Mouse (Mus musculus) brain, embryonic 14.5 days (tissue): ENCODE data around the gene Mgll.

Experiments
- CTCF ChIP-seq: fragments of 200-500 bp; IDR thresholded peaks from 2 replicates; pipeline ENCODE4 v1.5.1; 2012; ENCODE audit warnings: inconsistent platforms, mild to moderate bottlenecking, moderate library complexity, borderline replicate concordance; ENCODE audit not compliant: insufficient read depth, insufficient read length; ENCODE audit errors: extremely low read depth
- POLR2A ChIP-seq: fragments of 200-500 bp; IDR thresholded peaks from 2 replicates; pipeline ENCODE4 v1.6.1; 2012; ENCODE audit warnings: mild to moderate bottlenecking, inconsistent platforms, borderline replicate concordance; ENCODE audit not compliant: poor library complexity, insufficient read depth, insufficient read length, severe bottlenecking; ENCODE audit errors: extremely low read depth

DNA sequence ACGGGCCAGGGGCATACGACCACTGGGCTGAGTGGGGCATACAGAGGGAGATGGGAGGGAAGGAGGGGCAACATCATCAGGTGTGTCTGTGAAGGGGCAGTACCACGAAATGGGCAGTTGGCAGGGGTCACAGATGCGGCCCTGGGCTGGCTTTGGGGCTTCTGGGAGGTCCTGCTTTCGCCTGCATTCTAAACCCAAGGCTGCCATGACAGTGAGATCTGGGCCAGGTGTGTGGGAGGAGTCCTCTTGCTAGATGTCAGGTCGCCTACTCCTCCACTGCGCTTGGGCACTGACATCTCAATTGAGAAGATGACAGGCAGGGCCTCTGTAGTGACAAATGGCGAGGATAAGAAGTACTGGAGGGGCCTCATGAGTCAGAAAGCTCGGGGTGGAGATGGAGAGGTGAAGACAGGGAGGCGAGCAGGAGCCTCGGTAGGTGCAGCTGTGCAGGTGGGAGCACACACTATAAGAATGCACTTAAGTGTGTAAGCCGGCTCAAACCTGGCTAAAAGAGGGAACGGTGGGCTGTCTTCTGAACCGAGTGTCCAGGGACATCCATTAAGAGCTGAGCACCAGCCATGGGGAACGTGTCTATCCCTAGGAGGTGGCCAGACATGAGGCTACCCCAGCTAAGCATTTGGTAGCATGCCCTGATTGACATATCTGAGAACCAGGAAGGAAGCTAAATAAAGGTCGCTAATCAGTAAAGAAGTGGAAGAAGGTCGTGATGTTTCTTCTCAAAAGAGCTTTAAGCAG, 37.6 kb downstream of the Mgll start:
- TF ChIP-seq POLR2A (no peak), CTCF (no peak)
